Mouse (Mus musculus): ENCODE measurements around the gene Rnaseh1.

Gene Rnaseh1

DNA sequence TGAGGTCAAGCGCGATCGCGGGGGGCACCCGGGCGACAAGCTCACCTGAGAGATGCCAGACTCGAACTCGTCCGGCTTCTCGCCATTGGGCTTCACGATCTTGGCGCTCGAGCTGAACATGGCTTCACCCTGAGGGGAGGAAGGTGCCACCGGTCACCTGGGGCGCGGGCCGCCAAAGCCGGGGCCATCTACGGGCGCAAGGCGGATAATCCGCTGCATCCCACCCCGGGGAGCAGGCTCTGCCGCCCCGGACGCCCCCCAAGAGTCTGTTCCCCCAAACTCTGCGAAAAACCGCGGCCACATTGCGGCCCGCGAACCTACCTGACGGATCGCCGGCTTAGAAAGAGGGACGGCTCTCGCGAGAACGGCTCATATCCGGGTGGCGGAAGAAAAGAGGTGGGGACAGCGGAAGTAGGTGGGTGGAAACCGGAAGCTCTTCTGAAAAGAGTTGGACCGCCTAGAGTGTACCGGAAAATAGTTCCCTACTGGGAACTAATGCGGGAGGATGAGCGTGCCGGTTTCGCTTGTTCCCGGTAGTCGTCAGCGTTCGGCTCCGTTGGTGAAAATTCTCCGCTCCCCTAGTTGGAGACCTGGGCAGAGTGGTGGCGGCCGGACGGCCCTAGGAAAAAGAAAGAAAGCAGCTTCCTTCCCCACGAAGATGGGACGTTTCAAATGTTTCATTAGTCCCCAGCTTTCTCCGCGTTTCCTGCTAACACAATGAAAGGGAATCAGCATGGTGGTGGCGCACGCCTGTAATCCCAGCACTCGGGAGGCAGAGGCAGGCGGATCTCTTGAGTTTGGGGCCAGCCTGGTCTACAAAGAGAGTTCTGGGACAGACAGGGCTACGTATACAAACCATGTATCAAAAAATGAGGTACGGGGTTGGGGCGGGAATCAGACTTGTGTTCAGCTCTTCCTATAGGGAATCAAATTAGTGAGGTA lies 13.6 kb upstream of the Rnaseh1 start, which contains the start of gene Rps7:
TSS of gene Rps7 (minus strand) at position 419 of the 942 bp plus-strand sequence.
- Histone ChIP-seq H3K4me3 (replicated peaks; ENCODE audit: low read length) (peak within 1 kb of the TSS; percentile 94), H3K27me3 (ENCODE audit: insufficient read depth, low read length) (no peaks in the 10 kb centered on the region), H3K36me3 (ENCODE audit: insufficient read depth, low read length) (peaks cover 43% of the 10 kb centered on the region), H3K9me3 (ENCODE audit: low read length) (no peaks in the 10 kb centered on the region), H3K4me1 (replicated peaks; ENCODE audit: low read depth, low read length) (peaks cover 27% of the 10 kb centered on the region)
- peak; percentile 35; the same call in 1 of the 2 replicates for TF ChIP-seq POU5F1 (IDR thresholded peaks at IDR 0.05; ENCODE audit: borderline replicate concordance, low read length)
- TF ChIP-seq CTCF (conservative IDR thresholded peaks at IDR 0.05; ENCODE audit: low read length), result no peak

GRCm38 (mm10) chr12:28636543-28636942 lies 12.9 kb upstream of the Rnaseh1 start:
- TF ChIP-seq CTCF (conservative IDR thresholded peaks at IDR 0.05; ENCODE audit: low read length), result no peak
- no peak for TF ChIP-seq NANOG (IDR thresholded peaks at IDR 0.05; ENCODE audit: borderline replicate concordance, low read length)
- peak overlapping the region; percentile 94 for H3K4me3 ChIP-seq (replicated peaks; ENCODE audit: low read length)
- H3K27me3 ChIP-seq (ENCODE audit: insufficient read depth, low read length), result no peaks in the 10 kb centered on the region
- no peaks in the 10 kb centered on the region for H3K9me3 ChIP-seq (ENCODE audit: low read length)
- H3K36me3 ChIP-seq (ENCODE audit: insufficient read depth, low read length), result peaks cover 36% of the 10 kb centered on the region
- peaks cover 20% of the 10 kb centered on the region for H3K4me1 ChIP-seq (replicated peaks; ENCODE audit: low read depth, low read length)

DNA sequence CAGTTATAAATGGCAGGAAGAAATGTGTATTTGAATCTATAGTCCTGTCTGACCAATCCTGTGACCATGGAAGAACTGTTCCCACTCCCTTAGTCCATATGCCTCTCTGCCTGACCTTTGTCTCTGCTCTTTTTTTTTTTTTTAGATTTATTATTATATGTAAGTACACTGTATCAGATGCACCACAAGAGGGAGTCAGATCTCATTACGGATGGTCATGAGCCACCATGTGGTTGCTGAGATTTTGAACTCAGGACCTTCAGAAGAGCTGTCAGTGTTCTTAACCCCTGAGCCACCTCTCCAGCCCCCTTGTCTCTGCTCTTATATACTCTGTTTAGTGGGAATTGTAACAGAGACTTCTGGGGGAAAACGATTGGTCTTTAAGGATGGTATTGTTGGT lies 10.6 kb upstream of the Rnaseh1 start:
- TF ChIP-seq NANOG (IDR thresholded peaks at IDR 0.05; ENCODE audit: borderline replicate concordance, low read length), result no peak
- no peak for TF ChIP-seq POU5F1 (IDR thresholded peaks at IDR 0.05; ENCODE audit: borderline replicate concordance, low read length)
- no peak for TF ChIP-seq CTCF (conservative IDR thresholded peaks at IDR 0.05; ENCODE audit: low read length)
- Histone ChIP-seq H3K9me3 (ENCODE audit: low read length) (no peaks in the 10 kb centered on the region), H3K4me3 (replicated peaks; ENCODE audit: low read length) (no peak overlapping the region)

DNA sequence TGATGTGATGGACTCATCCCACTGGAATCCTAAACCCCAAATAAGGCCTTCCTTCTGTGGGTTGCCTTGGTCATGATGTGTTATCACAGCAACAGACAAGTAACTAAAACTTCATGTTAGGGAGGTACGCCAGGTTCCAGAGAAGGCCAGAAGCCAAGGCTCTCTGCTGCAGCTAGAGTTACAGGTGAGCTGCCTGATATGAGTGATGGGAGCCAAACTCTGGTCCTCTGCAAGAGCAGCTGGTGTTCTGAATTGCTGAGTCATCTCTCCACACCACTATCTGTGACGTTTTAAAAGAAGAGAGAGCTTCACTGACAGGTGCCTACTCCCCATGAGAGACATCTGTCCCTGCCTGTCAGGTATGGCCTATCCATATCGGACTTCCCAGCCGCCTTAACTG lies 13.2 kb downstream of the Rnaseh1 start:
- Histone ChIP-seq H3K27me3 (ENCODE audit: insufficient read depth, low read length) (no peaks in the 10 kb centered on the region), H3K36me3 (ENCODE audit: insufficient read depth, low read length) (peaks cover 36% of the 10 kb centered on the region), H3K4me3 (replicated peaks; ENCODE audit: low read length) (no peak overlapping the region), H3K9me3 (ENCODE audit: low read length) (no peaks in the 10 kb centered on the region), H3K4me1 (replicated peaks; ENCODE audit: low read depth, low read length) (peaks cover 29% of the 10 kb centered on the region)
- TF ChIP-seq NANOG (IDR thresholded peaks at IDR 0.05; ENCODE audit: borderline replicate concordance, low read length), result no peak
- TF ChIP-seq POU5F1 (IDR thresholded peaks at IDR 0.05; ENCODE audit: borderline replicate concordance, low read length), result no peak
- no peak for TF ChIP-seq CTCF (conservative IDR thresholded peaks at IDR 0.05; ENCODE audit: low read length)

More for the DNA sequence above, 10.6 kb upstream of the Rnaseh1 start:
- peaks cover 13% of the 10 kb centered on the region for H3K36me3 ChIP-seq (ENCODE audit: insufficient read depth, low read length)
- no peaks in the 10 kb centered on the region for H3K27me3 ChIP-seq (ENCODE audit: insufficient read depth, low read length)
- peaks cover 3% of the 10 kb centered on the region for H3K4me1 ChIP-seq (replicated peaks; ENCODE audit: low read depth, low read length)

- Histone ChIP-seq H3K9me3 (ENCODE audit: low read length) (no peaks in the 10 kb centered on the region), H3K27me3 (ENCODE audit: insufficient read depth, low read length) (no peaks in the 10 kb centered on the region), H3K4me1 (replicated peaks; ENCODE audit: low read depth, low read length) (no peaks in the 10 kb centered on the region), H3K36me3 (ENCODE audit: insufficient read depth, low read length) (no peaks in the 10 kb centered on the region), H3K4me3 (replicated peaks; ENCODE audit: low read length) (no peak overlapping the region)
- TF ChIP-seq NANOG (IDR thresholded peaks at IDR 0.05; ENCODE audit: borderline replicate concordance, low read length) (no peak), POU5F1 (IDR thresholded peaks at IDR 0.05; ENCODE audit: borderline replicate concordance, low read length) (no peak), CTCF (conservative IDR thresholded peaks at IDR 0.05; ENCODE audit: low read length) (no peak)
Measured at GRCm38 (mm10) chr12:28666734-28667133, 17.3 kb downstream of the Rnaseh1 start.

DNA sequence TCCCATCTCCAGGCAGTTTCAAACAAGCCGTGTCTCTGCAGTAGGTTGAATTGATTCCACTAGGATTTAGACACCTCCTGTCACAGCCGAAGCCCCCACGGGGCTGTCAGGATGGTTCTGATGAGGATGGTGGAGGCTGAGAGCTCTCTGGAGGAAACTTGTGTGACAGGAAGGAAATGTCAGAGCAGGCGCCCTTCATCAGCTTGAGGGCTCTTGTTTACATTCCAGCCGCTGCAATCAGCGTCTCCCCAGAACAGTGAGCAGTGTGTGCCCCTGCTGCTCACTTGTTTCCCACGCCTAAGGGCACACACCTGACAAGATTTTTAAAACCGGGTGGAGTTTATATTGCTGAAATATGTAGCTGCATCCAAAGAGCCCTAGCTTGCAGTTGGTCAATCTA lies 17.9 kb downstream of the Rnaseh1 start:
- TF ChIP-seq POU5F1 (IDR thresholded peaks at IDR 0.05; ENCODE audit: borderline replicate concordance, low read length) (no peak), CTCF (conservative IDR thresholded peaks at IDR 0.05; ENCODE audit: low read length) (no peak), NANOG (IDR thresholded peaks at IDR 0.05; ENCODE audit: borderline replicate concordance, low read length) (no peak)
- Histone ChIP-seq H3K4me1 (replicated peaks; ENCODE audit: low read depth, low read length) (no peaks in the 10 kb centered on the region), H3K27me3 (ENCODE audit: insufficient read depth, low read length) (no peaks in the 10 kb centered on the region), H3K4me3 (replicated peaks; ENCODE audit: low read length) (no peak overlapping the region), H3K36me3 (ENCODE audit: insufficient read depth, low read length) (no peaks in the 10 kb centered on the region), H3K9me3 (ENCODE audit: low read length) (no peaks in the 10 kb centered on the region)

- Histone ChIP-seq H3K9me3 (ENCODE audit: low read length) (no peaks in the 10 kb centered on the region; the same call in 1 of the 2 replicates), H3K36me3 (ENCODE audit: insufficient read depth, low read length) (peaks cover 17% of the 10 kb centered on the region), H3K4me3 (replicated peaks; ENCODE audit: low read length) (peak overlapping the region; percentile 80), H3K4me1 (replicated peaks; ENCODE audit: low read depth, low read length) (peaks cover 30% of the 10 kb centered on the region), H3K27me3 (ENCODE audit: insufficient read depth, low read length) (no peaks in the 10 kb centered on the region)
- TF ChIP-seq CTCF (conservative IDR thresholded peaks at IDR 0.05; ENCODE audit: low read length) (no peak), NANOG (IDR thresholded peaks at IDR 0.05; ENCODE audit: borderline replicate concordance, low read length) (no peak), POU5F1 (IDR thresholded peaks at IDR 0.05; ENCODE audit: borderline replicate concordance, low read length) (no peak)
Measured at GRCm38 (mm10) chr12:28674038-28674720, 24.8 kb downstream of the Rnaseh1 start.

DNA sequence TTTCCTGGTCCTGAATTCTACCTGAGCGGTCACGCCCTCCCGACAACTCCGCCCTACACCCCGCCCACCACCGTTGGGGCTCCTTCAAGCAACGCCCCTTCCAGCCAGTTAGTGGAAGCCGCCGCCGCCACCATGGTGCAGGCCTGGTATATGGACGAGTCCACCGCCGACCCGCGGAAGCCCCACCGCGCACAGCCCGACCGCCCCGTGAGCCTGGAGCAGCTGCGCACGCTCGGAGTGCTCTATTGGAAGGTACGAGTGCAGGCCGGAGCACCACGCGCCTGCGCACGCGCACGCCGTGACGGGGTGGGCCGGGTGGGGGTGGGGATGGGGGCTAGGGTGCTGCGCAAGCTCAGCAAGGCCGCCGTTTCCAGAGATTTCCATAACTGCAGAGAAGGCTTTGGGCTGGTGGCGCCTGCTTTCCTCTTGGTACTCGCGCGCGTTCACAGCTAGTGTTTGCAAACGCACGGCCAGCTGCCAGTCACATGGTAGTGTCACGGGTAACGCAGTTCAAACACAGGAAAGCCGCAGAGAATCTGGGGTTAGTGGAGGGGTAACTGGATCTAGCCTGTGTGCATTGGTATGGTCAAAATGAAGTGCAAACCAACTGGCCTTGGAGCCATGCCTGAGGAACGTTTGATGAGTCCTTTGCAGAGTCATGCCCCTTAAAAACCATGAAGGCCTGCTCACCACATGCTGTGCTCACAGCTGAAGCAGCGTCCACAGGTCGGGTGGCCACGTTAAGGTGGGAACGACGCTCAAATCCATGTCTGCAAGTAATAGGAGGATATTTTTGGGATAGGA lies 25.9 kb downstream of the Rnaseh1 start, which contains the start of gene Adi1:
TSS of gene Adi1 (plus strand) at position 111 of the 804 bp plus-strand sequence.
- Histone ChIP-seq H3K36me3 (ENCODE audit: insufficient read depth, low read length) (peaks cover 27% of the 10 kb centered on the region), H3K4me3 (replicated peaks; ENCODE audit: low read length) (peak within 1 kb of the TSS; percentile 80), H3K9me3 (ENCODE audit: low read length) (no peaks in the 10 kb centered on the region; the same call in 1 of the 2 replicates), H3K4me1 (replicated peaks; ENCODE audit: low read depth, low read length) (peaks cover 30% of the 10 kb centered on the region), H3K27me3 (ENCODE audit: insufficient read depth, low read length) (no peaks in the 10 kb centered on the region)
- TF ChIP-seq CTCF (conservative IDR thresholded peaks at IDR 0.05; ENCODE audit: low read length) (no peak), NANOG (IDR thresholded peaks at IDR 0.05; ENCODE audit: borderline replicate concordance, low read length) (no peak), POU5F1 (IDR thresholded peaks at IDR 0.05; ENCODE audit: borderline replicate concordance, low read length) (no peak)

Measured in E14TG2a.4 (cell line).